Mouse (Mus musculus) mesoderm, embryonic 11.5 days (tissue): ENCODE results near the gene Vwc2.

ENCODE experiments used
- DNase-seq: peaks from one replicate; pipeline ENCODE4 v3.0.0-alpha.2; 2012; ENCODE audit warnings: low read depth, low spot score

Gene Vwc2

DNA sequence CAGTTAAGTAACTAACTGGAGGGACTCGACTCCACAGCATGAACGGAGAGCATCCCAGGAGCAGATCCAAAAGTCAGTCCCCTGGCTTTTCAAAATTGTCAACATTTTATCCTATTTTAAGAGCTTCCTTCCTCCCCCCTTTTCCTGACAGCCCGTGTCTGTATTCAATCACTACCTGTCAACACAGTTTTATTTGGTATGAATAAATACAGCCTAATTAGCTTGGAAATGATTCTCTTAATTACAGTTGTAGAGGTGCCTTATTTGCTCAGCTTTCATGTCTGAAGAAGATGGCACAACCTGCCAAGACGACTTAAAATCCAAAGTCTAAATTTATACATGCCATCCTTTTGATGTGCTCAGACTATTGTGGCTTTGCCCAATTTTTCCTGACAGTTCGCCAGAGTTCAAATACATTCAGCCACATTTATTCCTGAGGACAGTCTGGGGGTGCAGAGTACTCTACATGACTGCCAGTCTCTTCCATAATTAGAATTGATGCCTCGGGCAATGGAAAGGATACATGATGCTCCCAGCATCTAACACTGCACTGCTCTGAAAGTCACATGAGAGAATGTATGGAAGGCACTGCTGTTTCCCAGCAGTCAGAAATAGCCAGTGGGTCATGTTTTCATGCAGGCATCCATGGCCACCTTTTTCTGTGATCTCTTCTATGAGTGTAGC is 128.8 kb downstream of the Vwc2 start:
- no peak for DNase-seq

DNA sequence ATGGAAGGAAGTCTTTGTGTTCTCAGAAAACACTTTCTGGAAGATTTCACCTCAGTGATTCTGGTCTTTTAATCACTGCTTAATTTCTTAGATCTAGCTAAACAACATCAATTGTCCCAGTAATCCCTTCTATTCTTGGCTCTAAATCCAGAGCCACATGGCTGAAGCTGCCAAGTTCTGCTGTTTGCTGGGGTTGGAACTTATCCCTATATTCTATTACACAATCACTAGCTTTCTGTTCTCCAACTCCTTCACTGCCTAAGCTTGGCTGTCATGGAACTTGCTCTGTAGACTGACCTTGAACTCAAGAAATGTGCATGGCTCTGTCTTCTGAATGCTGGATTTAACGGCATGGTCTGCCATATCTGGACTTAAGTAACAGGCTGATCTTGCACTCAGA is 143.3 kb downstream of the Vwc2 start:
- DNase-seq: no peak

DNA sequence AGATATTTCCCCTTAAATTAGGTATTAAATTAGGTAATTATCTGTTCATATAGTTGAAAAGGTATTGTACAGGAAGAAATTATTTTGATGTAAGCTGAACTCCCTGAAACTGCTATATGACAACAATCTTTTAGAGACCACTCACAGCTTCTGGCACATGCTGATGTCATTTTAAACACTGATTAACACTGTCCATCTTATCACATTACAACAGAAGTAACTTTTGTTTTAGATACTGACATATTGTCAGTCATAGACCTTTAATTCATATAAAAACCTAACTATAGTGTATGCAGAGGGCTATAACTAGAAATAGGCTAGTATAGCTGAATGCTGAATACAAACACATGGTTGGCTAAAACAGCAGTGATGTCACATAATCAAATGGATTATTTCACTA is 166.1 kb downstream of the Vwc2 start:
- DNase-seq: no peak

DNA sequence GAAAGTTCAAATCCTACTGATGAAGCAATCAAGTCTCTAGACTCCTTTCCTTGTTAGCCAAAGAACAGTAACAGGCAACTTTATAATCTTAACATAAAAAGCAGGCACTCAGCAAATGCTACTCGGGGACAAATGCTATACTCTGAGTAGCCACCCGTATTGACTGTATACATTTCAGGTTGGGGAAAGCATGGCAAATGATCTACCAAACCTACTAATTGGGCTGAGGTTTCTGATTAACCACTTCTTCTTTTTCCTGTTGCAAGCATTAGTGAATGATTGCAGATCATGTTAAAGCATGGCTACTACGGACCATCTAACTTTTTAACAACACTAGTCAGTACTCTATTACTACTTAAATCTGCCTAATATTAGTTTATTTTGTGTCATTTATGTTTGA is 169.5 kb downstream of the Vwc2 start:
- DNase-seq: no peak
